Mouse (Mus musculus) bone marrow macrophage, adult 2 months (primary cell): ENCODE measurements around the gene Rnf43.

Experiments
- CTCF ChIP-seq: IDR thresholded peaks from 2 replicates; pipeline ENCODE4 v1.5.1; 2012; ENCODE audit warnings: low read depth, mild to moderate bottlenecking, low read length, moderate library complexity
- POLR2A ChIP-seq: IDR thresholded peaks from 2 replicates; pipeline ENCODE4 v1.6.1; 2012; ENCODE audit warnings: mild to moderate bottlenecking, low read depth, low read length, borderline replicate concordance

GRCm38 (mm10) chr11:87745632-87746555, 83.4 kb downstream of the Rnf43 start:
- TF ChIP-seq CTCF (no peak), POLR2A (no peak)
